Mouse (Mus musculus) liver, adult 2 months (tissue): ENCODE measurements around the gene Tbc1d22a.

ENCODE experiments used
- CTCF ChIP-seq: fragments of 200-500 bp; IDR thresholded peaks from 2 replicates; pipeline ENCODE4 v1.5.1; 2011; ENCODE audit warnings: low read depth, low read length, control low read depth
- POLR2A ChIP-seq: fragments of 200-500 bp; IDR thresholded peaks from 2 replicates; pipeline ENCODE4 v1.6.1; 2011; ENCODE audit warnings: low read length, control low read depth; ENCODE audit not compliant: insufficient read depth; ENCODE audit errors: extremely low read depth

- no peak for TF ChIP-seq POLR2A
- no peak for TF ChIP-seq CTCF
These were observed 17.7 kb downstream of the Tbc1d22a start for GRCm38 (mm10) chr15:86231831-86232512.
